Comparison of ENCODE assay signal across 18 mouse cellular contexts in genomic region chr13:58124989-58125388, GRCm38 (mm10). TPM values are rescaled to one million over a fixed set of nuclear protein-coding genes. Genes with fewer than 3 reads are reported as not detected.
DNase-seq lines count a peak whose midpoint lies in the region; ATAC-seq and TF ChIP-seq lines count a peak whose summit lies in the region.
"Had no signal": no experiment of that assay in that cellular context is flagged by ENCODE, and none has a peak within 500 bp of the region (broad histone marks: within the 10 kb centered on the region; RNA-seq: fewer than 3 reads in every experiment).

No protein-coding gene starts in this region.

- H3K4me2 ChIP-seq in heart, embryonic 14.5 days (ENCODE audit: low read length): peak overlapping the region; percentile 75; the same call in 1 of the 2 replicates
- peak overlapping the region; percentile 82 for H3K4me2 ChIP-seq in lung, embryonic 14.5 days
- no peak overlapping the region for H3K4me2 ChIP-seq in lung, postnatal 0 days (replicated peaks; ENCODE audit: low read depth, low read length)
- H3K4me2 ChIP-seq in forebrain, embryonic 13.5 days: peak overlapping the region; percentile 85
- H3K4me2 ChIP-seq in midbrain, embryonic 15.5 days: peak overlapping the region; percentile 9; the same call in 1 of the 2 replicates

- no peak overlapping the region for H3K27ac ChIP-seq in heart, embryonic 14.5 days (replicated peaks in 1 of 2; ENCODE audit: control insufficient read depth in 1 of 2, insufficient read depth in 1 of 2, low read depth in 2 of 2, low read length in 2 of 2)
- H3K27ac ChIP-seq in heart, embryonic 10.5 days: no peak overlapping the region
- no peak overlapping the region for H3K27ac ChIP-seq in lung, embryonic 14.5 days (ENCODE audit: low read depth)
- H3K27ac ChIP-seq in lung, postnatal 0 days (ENCODE audit: low read length): no peak overlapping the region
- H3K27ac ChIP-seq in forebrain, embryonic 13.5 days: no peak overlapping the region
- no peak overlapping the region for H3K27ac ChIP-seq in midbrain, embryonic 15.5 days

- H3K4me1 ChIP-seq in heart, embryonic 14.5 days (ENCODE audit: control insufficient read depth in 2 of 2, insufficient read depth in 2 of 2, low read length in 2 of 2): peaks cover 8 to 32% of the 10 kb centered on the region in 2 experiments
- peaks cover 14% of the 10 kb centered on the region for H3K4me1 ChIP-seq in heart, embryonic 10.5 days
- H3K4me1 ChIP-seq in lung, embryonic 14.5 days (ENCODE audit: insufficient read depth): peaks cover 18% of the 10 kb centered on the region
- H3K4me1 ChIP-seq in lung, postnatal 0 days (ENCODE audit: insufficient read depth, low read depth, low read length): peaks cover 10% of the 10 kb centered on the region; the same call in 1 of the 2 replicates
- H3K4me1 ChIP-seq in forebrain, embryonic 13.5 days: peaks cover 39% of the 10 kb centered on the region
- peaks cover 34% of the 10 kb centered on the region for H3K4me1 ChIP-seq in midbrain, embryonic 15.5 days

- no peak for ATAC-seq in heart, embryonic 14.5 days (ENCODE audit: insufficient number of reproducible peaks, insufficient read depth, low FRiP score, low read depth)
- ATAC-seq in lung, embryonic 14.5 days (ENCODE audit: insufficient read depth): no peak
- ATAC-seq in lung, postnatal 0 days: no peak
- ATAC-seq in forebrain, embryonic 13.5 days: no peak
- no peak for ATAC-seq in midbrain, embryonic 15.5 days (replicated peaks)
- ATAC-seq: activated CD4-positive, CD25-positive, alpha-beta regulatory T cell, adult 4 months; inflammation-experienced regulatory T-cells, adult 6 months had no signal

- H3K9ac ChIP-seq in heart, embryonic 14.5 days (ENCODE audit: low read length): no peak overlapping the region
- H3K9ac ChIP-seq in lung, embryonic 14.5 days: no peak overlapping the region
- H3K9ac ChIP-seq in lung, postnatal 0 days (replicated peaks; ENCODE audit: low read depth): no peak overlapping the region
- no peak overlapping the region; the same call in 1 of the 2 replicates for H3K9ac ChIP-seq in forebrain, embryonic 13.5 days
- H3K9ac ChIP-seq in midbrain, embryonic 15.5 days: no peak overlapping the region

- WGBS in heart, embryonic 14.5 days: 66% methylated on average over 2 of the region's 2 CpGs
- 46% methylated on average over 2 of the region's 2 CpGs for WGBS in heart, embryonic 10.5 days
- WGBS in lung, embryonic 14.5 days: 50% methylated on average over 2 of the region's 2 CpGs
- WGBS in lung, postnatal 0 days: 44% methylated on average over 2 of the region's 2 CpGs
- 73% methylated on average over 2 of the region's 2 CpGs for WGBS in forebrain, embryonic 13.5 days
- WGBS in midbrain, embryonic 15.5 days: 65% methylated on average over 2 of the region's 2 CpGs

- TF ChIP-seq CTCF in lung, embryonic 14.5 days (IDR thresholded peaks at IDR 0.05; ENCODE audit: low read depth): no peak
- TF ChIP-seq CTCF in lung, postnatal 0 days (IDR thresholded peaks at IDR 0.05): no peak

- DNase-seq in heart, embryonic 10.5 days (ENCODE audit: low spot score): no peak
- no peak for DNase-seq in lung, embryonic 14.5 days
- DNase-seq in lung, postnatal 0 days (ENCODE audit: low spot score): no peak
- DNase-seq in adrenal gland, adult 8-10 months: no peak
- no peak for DNase-seq in gastrocnemius, postnatal 10 days
- DNase-seq: B cell, adult 2 months; cerebellum, postnatal 10 days; kidney, postnatal 36 days; layer of hippocampus, postnatal 36 days; lung, postnatal 10 days; right cerebral cortex, postnatal 25 days; thymus, postnatal 25 days had no signal

- peaks cover 25% of the 10 kb centered on the region for H3K36me3 ChIP-seq in heart, embryonic 14.5 days (ENCODE audit: control insufficient read depth, insufficient read depth, low read length)
- H3K36me3 ChIP-seq in heart, embryonic 10.5 days: peaks cover 7% of the 10 kb centered on the region
- peaks cover 25% of the 10 kb centered on the region for H3K36me3 ChIP-seq in lung, embryonic 14.5 days (ENCODE audit: insufficient read depth)
- H3K36me3 ChIP-seq in lung, postnatal 0 days (ENCODE audit: insufficient read depth, low read length): no peaks in the 10 kb centered on the region
- H3K36me3 ChIP-seq in forebrain, embryonic 13.5 days (ENCODE audit: poor library complexity, severe bottlenecking): peaks cover 11% of the 10 kb centered on the region
- no peaks in the 10 kb centered on the region for H3K36me3 ChIP-seq in midbrain, embryonic 15.5 days (replicated peaks)

- H3K9me3 ChIP-seq in heart, embryonic 14.5 days (ENCODE audit: control insufficient read depth, low read length): no peaks in the 10 kb centered on the region
- no peaks in the 10 kb centered on the region for H3K9me3 ChIP-seq in heart, embryonic 10.5 days
- no peaks in the 10 kb centered on the region for H3K9me3 ChIP-seq in lung, embryonic 14.5 days (ENCODE audit: low read depth, low read length)
- H3K9me3 ChIP-seq in lung, postnatal 0 days (ENCODE audit: low read length): no peaks in the 10 kb centered on the region
- no peaks in the 10 kb centered on the region for H3K9me3 ChIP-seq in forebrain, embryonic 13.5 days (replicated peaks)
- H3K9me3 ChIP-seq in midbrain, embryonic 15.5 days: no peaks in the 10 kb centered on the region
- H3K9me3 ChIP-seq: G1E had no signal

- TF ChIP-seq EP300 in lung, postnatal 0 days (IDR thresholded peaks at IDR 0.05): no peak

- H3K4me3 ChIP-seq in heart, embryonic 14.5 days (ENCODE audit: control insufficient read depth in 1 of 2, insufficient read depth in 1 of 2, low read depth in 1 of 2, low read length in 2 of 2): no peak overlapping the region
- no peak overlapping the region for H3K4me3 ChIP-seq in heart, embryonic 10.5 days
- H3K4me3 ChIP-seq in lung, embryonic 14.5 days (ENCODE audit: low read depth, low read length): 0 out of 2 replicates have a peak overlapping the region, but pooled peaks have one; percentile 95
- no peak overlapping the region for H3K4me3 ChIP-seq in lung, postnatal 0 days (ENCODE audit: low read depth, low read length)
- H3K4me3 ChIP-seq in forebrain, embryonic 13.5 days: peak overlapping the region; percentile 4; the same call in 1 of the 2 replicates
- H3K4me3 ChIP-seq in midbrain, embryonic 15.5 days: no peak overlapping the region

- no peaks in the 10 kb centered on the region for H3K27me3 ChIP-seq in heart, embryonic 14.5 days (ENCODE audit: control insufficient read depth, insufficient read depth, low read length)
- H3K27me3 ChIP-seq in heart, embryonic 10.5 days (ENCODE audit: insufficient read depth, poor library complexity, severe bottlenecking): no peaks in the 10 kb centered on the region
- no peaks in the 10 kb centered on the region for H3K27me3 ChIP-seq in lung, embryonic 14.5 days (ENCODE audit: insufficient read depth, low read length)
- H3K27me3 ChIP-seq in lung, postnatal 0 days (replicated peaks; ENCODE audit: insufficient read depth, low read length): no peaks in the 10 kb centered on the region
- H3K27me3 ChIP-seq in forebrain, embryonic 13.5 days: no peaks in the 10 kb centered on the region
- H3K27me3 ChIP-seq in midbrain, embryonic 15.5 days (replicated peaks): no peaks in the 10 kb centered on the region

RNA-seq across cellular contexts. Expression of gene Hnrnpa0, which starts 3.4 kb away (rescaled TPM):
- polyA plus RNA-seq in heart, embryonic 14.5 days (2014; fragmentation: Nextera tagmentation; extraction: Ambion mirVana): 23.7 and 26.4 TPM in 2 replicates
- 14.0 and 16.6 TPM in 2 replicates for polyA plus RNA-seq in heart, embryonic 10.5 days (2016; fragmentation: Nextera tagmentation; extraction: Ambion mirVana)
- 46.5 and 51.7 TPM in 2 replicates for polyA plus RNA-seq in lung, embryonic 14.5 days (2014; fragmentation: Nextera tagmentation; extraction: Ambion mirVana)
- 29.6 and 33.1 TPM in 2 replicates for polyA plus RNA-seq in lung, postnatal 0 days (2015; fragmentation: Nextera tagmentation; extraction: Ambion mirVana)
- polyA plus RNA-seq in forebrain, embryonic 13.5 days (2015; fragmentation: Nextera tagmentation; extraction: Ambion mirVana): 73.6 and 81.0 TPM in 2 replicates
- 40.5 and 48.7 TPM in 2 replicates for polyA plus RNA-seq in midbrain, embryonic 15.5 days (2015; fragmentation: Nextera tagmentation; extraction: Ambion mirVana)
- total RNA-seq in adrenal gland, adult 8-10 months (2022): 100 to 1,000 TPM; 104 to 131 (median 119) TPM
- total RNA-seq in gastrocnemius, postnatal 10 days (2021): 10 to 100 TPM; 90.3 to 91.7 TPM

RNA-seq across cellular contexts. Expression of gene Klhl3, which starts 11.6 kb away (rescaled TPM):
- polyA plus RNA-seq in heart, embryonic 14.5 days (2014; fragmentation: Nextera tagmentation; extraction: Ambion mirVana): 6.9 and 7.0 TPM in 2 replicates
- polyA plus RNA-seq in heart, embryonic 10.5 days (2016; fragmentation: Nextera tagmentation; extraction: Ambion mirVana): 2.5 and 3.4 TPM in 2 replicates
- polyA plus RNA-seq in lung, embryonic 14.5 days (2014; fragmentation: Nextera tagmentation; extraction: Ambion mirVana): 3.6 and 3.9 TPM in 2 replicates
- 2.7 and 3.9 TPM in 2 replicates for polyA plus RNA-seq in lung, postnatal 0 days (2015; fragmentation: Nextera tagmentation; extraction: Ambion mirVana)
- 5.6 and 6.7 TPM in 2 replicates for polyA plus RNA-seq in forebrain, embryonic 13.5 days (2015; fragmentation: Nextera tagmentation; extraction: Ambion mirVana)
- 12.7 and 14.2 TPM in 2 replicates for polyA plus RNA-seq in midbrain, embryonic 15.5 days (2015; fragmentation: Nextera tagmentation; extraction: Ambion mirVana)
- 1 to 10 TPM; 1.1 to 4.2 (median 3.2) TPM for total RNA-seq in adrenal gland, adult 8-10 months (2022)
- total RNA-seq in gastrocnemius, postnatal 10 days (2021): 1 to 10 TPM; 1.4 TPM
- polyA plus RNA-seq: G1E had no signal

RNA-seq across cellular contexts. Expression of gene Idnk, which starts 32.5 kb away (rescaled TPM):
- 31.7 and 38.2 TPM in 2 replicates for polyA plus RNA-seq in heart, embryonic 14.5 days (2014; fragmentation: Nextera tagmentation; extraction: Ambion mirVana)
- 35.0 and 36.5 TPM in 2 replicates for polyA plus RNA-seq in heart, embryonic 10.5 days (2016; fragmentation: Nextera tagmentation; extraction: Ambion mirVana)
- 29.7 and 30.9 TPM in 2 replicates for polyA plus RNA-seq in lung, embryonic 14.5 days (2014; fragmentation: Nextera tagmentation; extraction: Ambion mirVana)
- polyA plus RNA-seq in lung, postnatal 0 days (2015; fragmentation: Nextera tagmentation; extraction: Ambion mirVana): 40.5 and 43.5 TPM in 2 replicates
- polyA plus RNA-seq in forebrain, embryonic 13.5 days (2015; fragmentation: Nextera tagmentation; extraction: Ambion mirVana): 66.5 and 73.2 TPM in 2 replicates
- 60.4 and 60.8 TPM in 2 replicates for polyA plus RNA-seq in midbrain, embryonic 15.5 days (2015; fragmentation: Nextera tagmentation; extraction: Ambion mirVana)
- total RNA-seq in adrenal gland, adult 8-10 months (2022): 10 to 100 TPM; 59.2 to 71.4 (median 63.6) TPM
- total RNA-seq in gastrocnemius, postnatal 10 days (2021): 1 to 10 TPM; 9.6 to 9.7 TPM

Comparison
In these comparisons a context has a peak if more than half of its experiments do, and no peak if none do; other contexts are left out.
1. H3K4me3 ChIP-seq: peak in lung, embryonic 14.5 days (single experiment) and forebrain, embryonic 13.5 days (single experiment); none in heart, embryonic 14.5 days (0 of 2), heart, embryonic 10.5 days (single experiment), lung, postnatal 0 days (single experiment) and midbrain, embryonic 15.5 days (single experiment).